Mouse (Mus musculus) Patski (cell line): ENCODE measurements around the gene Olfr243. TPM values are rescaled to one million over a fixed set of nuclear protein-coding genes. Genes with fewer than 3 reads are reported as not detected.
"Not testable (repeated sequence)": the region's sequence is repeated elsewhere in the genome, so short reads cannot be mapped to it uniquely, and the experiment has no call there.

Source experiments
- ATAC-seq: fragments of 100-300 bp; one replicate; pipeline ENCODE4 v1.8.0; 2021
- CTCF ChIA-PET: fragments of 350-600 bp; sonication (Branson Sonifier 250); formaldehyde crosslinking; loops from one replicate; lab custom pipeline; 2022; ENCODE audit warnings: inconsistent platforms; lab: Charles Lee
- POLR2A ChIA-PET: fragments of 350-600 bp; sonication (Branson Sonifier 250); formaldehyde crosslinking; loops from one replicate; lab custom pipeline; 2022; ENCODE audit warnings: antibody characterized with exemption, inconsistent platforms; lab: Charles Lee
- DNase-seq: peaks from one replicate; pipeline ENCODE4 v3.0.0-alpha.2; 2011; ENCODE audit warnings: low read depth, low spot score
- H3K27me3 ChIP-seq: fragments of 371-371 bp; one replicate; pipeline ENCODE4 v1.5.1; 2021
- CTCF ChIP-seq: fragments of 100-300 bp; IDR thresholded peaks from one replicate; pipeline ENCODE4 v1.5.1; 2021
- in situ Hi-C: fragments of 300-500 bp; cut with MboI; formaldehyde crosslinking; loops from 3 replicates; pipeline ENCODE4 v1.11.1; 2018; ENCODE audit warnings: low pct_unique_long_range_greater_than_20kb, mixed read lengths
- polyA plus RNA-seq: library from polyadenylated mRNA; unstranded; gene quantifications from one replicate; pipeline ENCODE4 v1.2.3, GENCODE M21; 2021

The Olfr243 gene
- not detected for polyA plus RNA-seq

DNA sequence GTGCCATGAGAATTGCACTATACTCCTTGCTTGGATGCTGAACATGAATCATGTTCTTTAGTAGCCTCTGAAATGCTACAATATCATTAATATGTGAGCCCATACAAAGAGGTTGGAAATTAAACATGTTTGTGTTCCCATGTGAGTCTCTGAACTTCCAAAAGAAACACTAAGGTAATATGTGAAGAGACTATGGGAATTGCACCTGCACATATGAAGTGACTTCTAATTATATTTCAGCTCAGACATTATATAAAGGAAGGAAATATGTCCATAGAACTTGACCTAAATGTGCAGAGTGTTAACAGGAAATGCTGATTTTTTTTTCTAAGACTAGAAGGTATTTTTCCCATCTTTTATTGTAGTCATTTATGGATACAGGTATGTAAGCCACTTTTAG lies at the start of gene Olfr243:
Gene Olfr243, plus strand, starts transcription at position 301 of the 400 bp plus-strand sequence.
- no peak for DNase-seq
- POLR2A ChIA-PET, result no interaction called here
- TF ChIP-seq CTCF, result no peak
- in situ Hi-C loops, result no loop called here
- CTCF ChIA-PET, result no interaction called here
- no peaks in the 10 kb centered on the region for H3K27me3 ChIP-seq
- no peak for ATAC-seq

DNA sequence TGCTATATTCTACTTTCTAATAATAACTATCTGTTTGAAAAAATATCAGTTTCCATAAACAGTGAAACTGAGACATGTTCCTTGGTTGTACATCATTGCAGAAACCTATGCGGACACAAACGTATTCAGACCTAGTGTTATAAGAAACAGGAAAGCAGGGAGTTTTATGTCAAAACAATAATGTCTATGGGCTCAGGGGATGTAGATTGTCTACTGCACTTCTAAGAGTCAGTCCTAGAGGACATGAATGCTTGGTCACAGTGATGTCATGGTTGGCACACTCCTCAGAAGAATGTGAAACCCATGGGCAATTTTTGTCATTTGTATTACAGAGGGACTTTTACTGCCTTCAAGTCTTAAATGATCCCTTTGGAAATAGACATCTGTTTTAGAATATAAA lies 43.4 kb upstream of the Olfr243 start, which contains the start of gene Olfr624:
Gene Olfr624, minus strand, starts transcription at position 101 of the 400 bp plus-strand sequence.
- in situ Hi-C loops, result no loop called here
- no peak for ATAC-seq
- POLR2A ChIA-PET, result no interaction called here
- no peaks in the 10 kb centered on the region for H3K27me3 ChIP-seq
- DNase-seq, result no peak
- no peak for TF ChIP-seq CTCF
- CTCF ChIA-PET, result no interaction called here

- DNase-seq (no peak), ATAC-seq (no peak)
- TF ChIP-seq CTCF, result no peak
- ChIA-PET CTCF (no interaction called here), POLR2A (no interaction called here)
- H3K27me3 ChIP-seq, result no peaks in the 10 kb centered on the region
- in situ Hi-C loops, result no loop called here
Observed at GRCm38 (mm10) chr7:103682420-103682819, 32.1 kb upstream of the Olfr243 start, which contains the start of gene Olfr625-ps1. TSS of gene Olfr625-ps1 (plus strand) at chr7:103682720.

DNA sequence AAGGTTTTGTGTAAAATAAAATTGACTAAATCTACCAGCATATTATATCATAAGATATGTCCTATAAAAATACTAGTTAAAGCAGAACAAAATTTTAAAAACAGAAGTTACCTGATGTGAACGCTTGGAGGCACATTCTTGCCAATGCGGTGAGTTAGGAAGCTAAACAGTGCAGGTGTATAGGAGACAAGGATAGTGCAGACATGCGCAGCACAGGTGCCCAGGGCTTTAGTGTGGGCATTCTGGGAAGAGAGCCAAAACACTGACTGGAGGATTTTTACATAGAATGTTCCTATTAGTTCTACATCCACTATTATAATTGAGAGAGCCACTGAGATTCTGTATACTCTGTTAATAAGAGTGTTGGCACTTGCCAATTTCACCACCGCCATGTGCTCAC lies 15.0 kb upstream of the Olfr243 start:
- no peak for TF ChIP-seq CTCF
- no peaks in the 10 kb centered on the region for H3K27me3 ChIP-seq
- ATAC-seq, result no peak
- in situ Hi-C loops, result no loop called here
- CTCF ChIA-PET, result no interaction called here
- POLR2A ChIA-PET, result no interaction called here
- DNase-seq, result no peak

DNA sequence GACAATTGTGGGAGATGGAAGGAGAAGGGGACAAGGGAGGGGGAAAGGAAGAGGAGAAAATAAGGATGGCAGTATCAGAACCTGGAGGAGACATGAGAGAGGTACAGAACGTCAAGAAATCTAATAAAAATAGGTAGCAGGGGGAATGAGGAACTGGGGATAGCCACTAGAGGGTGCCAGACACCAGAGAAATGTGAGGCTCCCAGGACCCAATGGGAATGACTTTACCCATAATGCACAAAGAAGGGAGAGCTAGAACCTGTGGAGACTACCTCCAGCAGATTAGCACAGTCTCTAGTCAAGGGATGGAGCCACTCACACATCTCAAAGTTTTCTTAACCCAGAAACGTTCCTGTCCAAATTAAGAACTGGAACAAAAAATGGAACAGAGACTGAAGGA lies 2.4 kb upstream of the Olfr243 start:
- ATAC-seq (no peak), DNase-seq (no peak)
- CTCF ChIA-PET, result no interaction called here
- no peak for TF ChIP-seq CTCF
- POLR2A ChIA-PET, result no interaction called here
- H3K27me3 ChIP-seq, result no peaks in the 10 kb centered on the region
- in situ Hi-C loops, result no loop called here

DNA sequence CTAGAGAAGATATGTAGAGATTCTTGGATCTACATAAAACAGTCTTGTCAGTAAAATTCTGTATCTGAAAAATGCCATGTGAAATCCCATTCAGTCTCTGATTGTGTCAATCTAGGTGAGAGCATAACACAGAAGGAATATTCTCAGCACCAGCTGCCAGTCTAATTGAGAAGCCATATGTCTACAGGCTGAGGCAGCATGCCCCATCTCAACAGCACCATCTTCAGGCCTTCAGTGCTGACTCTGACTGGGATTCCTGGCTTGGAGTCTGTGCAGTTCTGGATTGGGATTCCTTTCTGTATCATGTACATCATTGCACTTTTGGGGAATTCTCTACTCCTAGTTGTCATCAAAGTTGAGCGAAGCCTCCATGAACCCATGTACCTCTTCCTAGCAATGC lies 1.9 kb downstream of the Olfr243 start:
- in situ Hi-C loops, H3K27me3 ChIP-seq, POLR2A ChIA-PET, ATAC-seq, DNase-seq, CTCF ChIA-PET: not testable (repeated sequence)

DNA sequence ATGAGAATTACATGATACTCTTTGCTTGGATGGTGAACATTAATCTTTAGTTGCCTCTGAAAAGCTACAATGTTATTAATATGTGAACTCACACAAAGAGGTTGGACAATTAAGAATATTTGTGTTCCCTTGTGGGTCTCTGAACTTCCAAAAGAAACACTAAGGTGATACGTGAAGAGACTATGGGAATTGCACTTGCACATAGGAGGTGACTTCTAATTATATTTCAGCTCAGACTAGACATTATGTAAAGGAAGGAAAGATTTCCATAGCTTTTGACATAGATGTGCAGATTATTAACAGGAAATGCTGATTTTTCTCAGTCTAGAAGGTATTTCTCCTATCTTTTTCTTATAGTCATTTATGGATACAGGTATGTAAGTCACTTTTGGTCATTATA lies 15.6 kb downstream of the Olfr243 start, which contains the start of gene Olfr628:
Gene Olfr628, plus strand, starts transcription at position 301 of the 400 bp plus-strand sequence.
- in situ Hi-C loops, result no loop called here
- no peaks in the 10 kb centered on the region for H3K27me3 ChIP-seq
- CTCF ChIA-PET, result no interaction called here
- POLR2A ChIA-PET, result no interaction called here
- no peak for TF ChIP-seq CTCF
- DNase-seq, result no peak
- ATAC-seq, result no peak

- in situ Hi-C loops, result no loop called here
- TF ChIP-seq CTCF, result no peak
Observed at GRCm38 (mm10) chr7:103744843-103745242, 30.4 kb downstream of the Olfr243 start, which contains the start of gene Olfr629. TSS of gene Olfr629 (minus strand) at chr7:103744943.

GRCm38 (mm10) chr7:103757233-103757632 lies 42.8 kb downstream of the Olfr243 start, which contains the start of gene Olfr630:
TSS of gene Olfr630 (minus strand) at chr7:103757333.
- in situ Hi-C loops, result no loop called here
- no peak for TF ChIP-seq CTCF

More at GRCm38 (mm10) chr7:103744843-103745242, 30.4 kb downstream of the Olfr243 start, which contains the start of gene Olfr629:
- CTCF ChIA-PET, result no interaction called here
- DNase-seq (no peak), ATAC-seq (no peak)
- POLR2A ChIA-PET, result no interaction called here
- H3K27me3 ChIP-seq, result no peaks in the 10 kb centered on the region

DNA sequence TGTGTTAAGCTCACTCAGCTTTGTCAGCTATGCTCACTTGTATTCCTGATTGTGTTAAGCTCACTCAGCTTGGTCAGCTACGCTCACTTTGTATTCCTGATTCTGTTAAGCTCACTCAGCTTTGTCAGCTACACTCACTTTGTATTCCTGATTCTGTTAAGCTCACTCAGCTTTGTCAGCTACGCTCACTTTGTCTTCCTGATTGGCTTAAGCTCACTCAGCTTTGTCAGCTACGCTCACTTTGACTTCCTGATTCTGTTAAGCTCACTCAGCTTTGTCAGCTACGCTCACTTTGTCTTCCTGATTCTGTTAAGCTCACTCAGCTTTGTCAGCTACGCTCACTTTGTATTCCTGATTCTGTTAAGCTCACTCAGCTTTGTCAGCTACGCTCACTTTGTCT lies 47.7 kb downstream of the Olfr243 start:
- POLR2A ChIA-PET, in situ Hi-C loops, ATAC-seq, DNase-seq, CTCF ChIA-PET, H3K27me3 ChIP-seq: not testable (repeated sequence)

More at GRCm38 (mm10) chr7:103757233-103757632, 42.8 kb downstream of the Olfr243 start, which contains the start of gene Olfr630:
- DNase-seq, result no peak
- no peaks in the 10 kb centered on the region for H3K27me3 ChIP-seq
- CTCF ChIA-PET, result no interaction called here
- no peak for ATAC-seq
- POLR2A ChIA-PET, result no interaction called here

GRCm38 (mm10) chr7:103767687-103768086 lies 53.2 kb downstream of the Olfr243 start:
- H3K27me3 ChIP-seq, ATAC-seq, POLR2A ChIA-PET, CTCF ChIA-PET, in situ Hi-C loops, DNase-seq: not testable (repeated sequence)

Other genes with a start within 250 kb of the Olfr243 start
- gene Olfr608, start 244.8 kb upstream of the Olfr243 start, polyA plus RNA-seq, result not detected
- not detected for gene Olfr609, start 216.6 kb upstream of the Olfr243 start, polyA plus RNA-seq
- gene Olfr610, start 202.5 kb upstream of the Olfr243 start, polyA plus RNA-seq, result not detected
- not detected for gene Olfr611, start 193.8 kb upstream of the Olfr243 start, polyA plus RNA-seq
- not detected for gene Olfr612, start 172.0 kb upstream of the Olfr243 start, polyA plus RNA-seq
- 0.42 TPM for gene Olfr613, start 166.6 kb upstream of the Olfr243 start, polyA plus RNA-seq
- gene Olfr615, start 158.6 kb upstream of the Olfr243 start, polyA plus RNA-seq, result not detected
- gene Olfr616, start 145.5 kb upstream of the Olfr243 start, polyA plus RNA-seq, result not detected
- not detected for gene Olfr617, start 141.6 kb upstream of the Olfr243 start, polyA plus RNA-seq
- gene Olfr618, start 124.6 kb upstream of the Olfr243 start, polyA plus RNA-seq, result not detected
- not detected for gene Olfr619, start 114.1 kb upstream of the Olfr243 start, polyA plus RNA-seq
- not detected for gene Olfr620, start 102.1 kb upstream of the Olfr243 start, polyA plus RNA-seq
- gene Olfr622, start 72.0 kb upstream of the Olfr243 start, polyA plus RNA-seq, result not detected
- gene Olfr623, start 51.0 kb upstream of the Olfr243 start, polyA plus RNA-seq, result not detected
- gene Olfr624, start 43.5 kb upstream of the Olfr243 start, polyA plus RNA-seq, result 0.15 TPM
- not detected for gene Olfr625-ps1, start 32.0 kb upstream of the Olfr243 start, polyA plus RNA-seq
- gene Olfr628, start 15.7 kb downstream of the Olfr243 start, polyA plus RNA-seq, result not detected
- gene Olfr629, start 30.3 kb downstream of the Olfr243 start, polyA plus RNA-seq, result not detected
- gene Olfr630, start 42.7 kb downstream of the Olfr243 start, polyA plus RNA-seq, result not detected
- not detected for gene Olfr69, start 56.9 kb downstream of the Olfr243 start, polyA plus RNA-seq
- not detected for gene Olfr68, start 65.0 kb downstream of the Olfr243 start, polyA plus RNA-seq
- not detected for gene Olfr67, start 77.2 kb downstream of the Olfr243 start, polyA plus RNA-seq
- gene Hbb-bt, start 99.3 kb downstream of the Olfr243 start, polyA plus RNA-seq, result not detected
- not detected for gene Hbb-bs, start 113.4 kb downstream of the Olfr243 start, polyA plus RNA-seq
- gene Hbb-bh2, start 125.8 kb downstream of the Olfr243 start, polyA plus RNA-seq, result not detected
- gene Hbb-bh1, start 128.5 kb downstream of the Olfr243 start, polyA plus RNA-seq, result not detected
- not detected for gene Hbb-y, start 138.5 kb downstream of the Olfr243 start, polyA plus RNA-seq
- gene Olfr66, start 171.6 kb downstream of the Olfr243 start, polyA plus RNA-seq, result not detected
- gene Olfr64, start 179.8 kb downstream of the Olfr243 start, polyA plus RNA-seq, result not detected
- not detected for gene Olfr65, start 188.8 kb downstream of the Olfr243 start, polyA plus RNA-seq
- not detected for gene Olfr631, start 214.2 kb downstream of the Olfr243 start, polyA plus RNA-seq
- gene Olfr632, start 219.7 kb downstream of the Olfr243 start, polyA plus RNA-seq, result not detected
- gene Olfr633, start 229.8 kb downstream of the Olfr243 start, polyA plus RNA-seq, result not detected